In the genomic region with DNA sequence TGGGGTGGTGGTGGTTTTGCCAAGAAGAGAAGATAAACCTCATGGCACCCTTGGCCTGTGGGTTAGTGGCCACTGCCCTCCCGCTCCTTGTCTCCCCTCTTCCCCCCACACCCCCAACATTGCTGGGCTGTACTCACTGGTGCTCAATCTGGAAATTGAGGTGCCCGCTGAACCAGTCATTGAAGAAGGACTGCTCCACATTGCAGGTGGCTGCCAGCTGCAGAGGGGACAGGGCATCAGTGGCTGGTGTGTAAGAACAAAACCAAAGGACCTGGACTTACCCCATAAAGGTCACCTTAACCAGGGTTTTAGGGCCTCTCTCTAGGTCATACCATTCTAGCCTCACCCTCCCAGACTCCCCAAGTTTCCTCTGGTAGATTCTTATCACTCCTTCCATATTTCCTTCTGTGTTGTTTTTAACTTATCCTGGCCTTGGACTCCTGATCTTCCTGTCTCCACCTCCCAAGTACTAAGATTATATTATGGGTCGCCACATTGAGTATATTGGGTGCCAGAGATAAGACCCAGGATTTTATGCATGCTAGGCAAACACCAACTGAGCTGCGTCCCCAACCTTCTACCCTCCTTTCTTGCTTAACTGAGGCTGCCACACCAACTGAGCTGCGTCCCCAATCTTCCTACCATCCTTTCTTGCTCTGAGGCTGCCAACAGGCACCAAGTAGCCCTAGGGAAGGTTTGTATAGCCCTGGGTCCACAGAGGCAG, we compare ENCODE assay signal across 25 mouse cellular contexts. TPM values are rescaled to one million over a fixed set of nuclear protein-coding genes. Genes with fewer than 3 reads are reported as not detected.
DNase-seq lines count a peak whose midpoint lies in the region; ATAC-seq lines count a peak whose summit lies in the region.
"Had no signal": no experiment of that assay in that cellular context is flagged by ENCODE, and none has a peak within 500 bp of the region (broad histone marks: within the 10 kb centered on the region; RNA-seq: fewer than 3 reads in every experiment).

No protein-coding gene starts in this region.

- H3K9ac ChIP-seq in heart, embryonic 16.5 days (ENCODE audit: low read length): no peak overlapping the region
- 0 out of 2 replicates have a peak overlapping the region, but pooled peaks have one; percentile 13 for H3K9ac ChIP-seq in intestine, embryonic 16.5 days (ENCODE audit: low read depth, low read length)
- no peak overlapping the region for H3K9ac ChIP-seq in liver, embryonic 16.5 days (ENCODE audit: low read depth, low read length)
- H3K9ac ChIP-seq in kidney, embryonic 14.5 days (ENCODE audit: low read depth, low read length): no peak overlapping the region
- H3K9ac ChIP-seq: forebrain, embryonic 13.5 days; midbrain, embryonic 13.5 days; neural tube, embryonic 15.5 days had no signal

- H3K4me1 ChIP-seq in heart, embryonic 16.5 days (ENCODE audit: control insufficient read depth, insufficient read depth, low read length): peaks cover 2% of the 10 kb centered on the region; the same call in 1 of the 2 replicates
- H3K4me1 ChIP-seq in intestine, embryonic 16.5 days (ENCODE audit: control insufficient read depth, insufficient read depth, low read length): peaks cover 17% of the 10 kb centered on the region
- peaks cover 20% of the 10 kb centered on the region for H3K4me1 ChIP-seq in liver, embryonic 16.5 days (ENCODE audit: control insufficient read depth, low read depth, low read length)
- H3K4me1 ChIP-seq in kidney, embryonic 14.5 days (ENCODE audit: control insufficient read depth, insufficient read depth, low read length): no peaks in the 10 kb centered on the region

- H3K36me3 ChIP-seq in heart, embryonic 16.5 days (ENCODE audit: control insufficient read depth, insufficient read depth): peaks cover 16% of the 10 kb centered on the region
- peaks cover 30% of the 10 kb centered on the region for H3K36me3 ChIP-seq in intestine, embryonic 16.5 days (ENCODE audit: control insufficient read depth, insufficient read depth, low read length)
- H3K36me3 ChIP-seq in liver, embryonic 16.5 days (ENCODE audit: control insufficient read depth, insufficient read depth): peaks cover 11% of the 10 kb centered on the region
- H3K36me3 ChIP-seq in kidney, embryonic 14.5 days (ENCODE audit: control insufficient read depth, insufficient read depth, low read length): peaks cover 87% of the 10 kb centered on the region

- no peaks in the 10 kb centered on the region for H3K9me3 ChIP-seq in heart, embryonic 16.5 days (replicated peaks; ENCODE audit: control insufficient read depth, low read length)
- H3K9me3 ChIP-seq in intestine, embryonic 16.5 days (ENCODE audit: control insufficient read depth, low read length): no peaks in the 10 kb centered on the region
- no peaks in the 10 kb centered on the region for H3K9me3 ChIP-seq in liver, embryonic 16.5 days (replicated peaks; ENCODE audit: control insufficient read depth, low read length)
- no peaks in the 10 kb centered on the region for H3K9me3 ChIP-seq in kidney, embryonic 14.5 days (ENCODE audit: control insufficient read depth, low read length)
- H3K9me3 ChIP-seq: forebrain, embryonic 13.5 days; hindbrain, embryonic 10.5 days; midbrain, embryonic 13.5 days; neural tube, embryonic 15.5 days had no signal

- H3K27me3 ChIP-seq in heart, embryonic 16.5 days (ENCODE audit: control insufficient read depth, insufficient read depth, low read length): no peaks in the 10 kb centered on the region
- H3K27me3 ChIP-seq in intestine, embryonic 16.5 days (replicated peaks; ENCODE audit: control insufficient read depth, insufficient read depth, low read length): no peaks in the 10 kb centered on the region
- H3K27me3 ChIP-seq in liver, embryonic 16.5 days (ENCODE audit: control insufficient read depth, insufficient read depth, low read depth, low read length): no peaks in the 10 kb centered on the region
- no peaks in the 10 kb centered on the region for H3K27me3 ChIP-seq in kidney, embryonic 14.5 days (ENCODE audit: control insufficient read depth, insufficient read depth, low read length)
- H3K27me3 ChIP-seq: CH12.LX; forebrain, embryonic 13.5 days; midbrain, embryonic 13.5 days; neural tube, embryonic 15.5 days had no signal

- no peak for DNase-seq in heart, postnatal 10 days
- peak; percentile 95 for DNase-seq in 416B (ENCODE audit: low read depth)
- DNase-seq in lung, postnatal 25 days (ENCODE audit: low spot score): no peak
- DNase-seq in right cerebral cortex, postnatal 4 days: no peak
- DNase-seq: cerebellum, adult 2 months; gastrocnemius, postnatal 14 days; heart, adult 2 months; kidney, adult 2 months; kidney, postnatal 25 days; left cerebral cortex, postnatal 4 days; lung, adult 18-20 months; lung, postnatal 14 days; retina, postnatal 1 day had no signal

- no peak for ATAC-seq in heart, embryonic 16.5 days (replicated peaks; ENCODE audit: extremely low read depth, insufficient read depth, low FRiP score)
- ATAC-seq in intestine, embryonic 16.5 days: peak; percentile 55
- peak; percentile 14; the same call in 1 of the 2 replicates for ATAC-seq in liver, embryonic 16.5 days (ENCODE audit: low read depth)
- ATAC-seq in kidney, embryonic 14.5 days (ENCODE audit: low FRiP score, low TSS enrichment): no peak
- ATAC-seq: forebrain, embryonic 13.5 days; hindbrain, postnatal 0 days; midbrain, embryonic 13.5 days had no signal

- H3K4me3 ChIP-seq in heart, embryonic 16.5 days (ENCODE audit: low read length): no peak overlapping the region
- H3K4me3 ChIP-seq in intestine, embryonic 16.5 days (ENCODE audit: low read length): no peak overlapping the region
- H3K4me3 ChIP-seq in liver, embryonic 16.5 days (ENCODE audit: low read depth, low read length): no peak overlapping the region
- H3K4me3 ChIP-seq in kidney, embryonic 14.5 days (ENCODE audit: low read length): no peak overlapping the region
- H3K4me3 ChIP-seq: forebrain, embryonic 13.5 days; heart, adult 2 months; hindbrain, embryonic 10.5 days; left cerebral cortex, adult 2 months; midbrain, embryonic 13.5 days; neural tube, embryonic 15.5 days had no signal

- intact Hi-C loops in heart, postnatal 10 days (cut with DNase I): no loop called here

- peak overlapping the region; percentile 29; the same call in 1 of the 2 replicates for H3K27ac ChIP-seq in heart, embryonic 16.5 days (ENCODE audit: low read length)
- H3K27ac ChIP-seq in intestine, embryonic 16.5 days (ENCODE audit: low read length): peak overlapping the region; percentile 64; the same call in 1 of the 2 replicates
- H3K27ac ChIP-seq in liver, embryonic 16.5 days (ENCODE audit: low read length): no peak overlapping the region
- no peak overlapping the region for H3K27ac ChIP-seq in kidney, embryonic 14.5 days (ENCODE audit: low read depth, low read length)
- H3K27ac ChIP-seq: heart, adult 2 months; hindbrain, embryonic 10.5 days; hindbrain, postnatal 0 days; left cerebral cortex, adult 2 months; midbrain, embryonic 13.5 days; neural tube, embryonic 15.5 days; stomach, postnatal 0 days had no signal

- WGBS in heart, embryonic 16.5 days: 82% methylated on average over 5 of the region's 5 CpGs
- 76% methylated on average over 5 of the region's 5 CpGs for WGBS in intestine, embryonic 16.5 days
- WGBS in liver, embryonic 16.5 days (ENCODE audit: insufficient replicate concordance): 37% methylated on average over 5 of the region's 5 CpGs
- 93% methylated on average over 5 of the region's 5 CpGs for WGBS in kidney, embryonic 14.5 days

- H3K4me2 ChIP-seq in heart, embryonic 16.5 days (ENCODE audit: low read depth, low read length): no peak overlapping the region
- no peak overlapping the region for H3K4me2 ChIP-seq in intestine, embryonic 16.5 days (ENCODE audit: low read depth, low read length)
- no peak overlapping the region for H3K4me2 ChIP-seq in liver, embryonic 16.5 days (ENCODE audit: low read depth, low read length)
- no peak overlapping the region for H3K4me2 ChIP-seq in kidney, embryonic 14.5 days (replicated peaks; ENCODE audit: low read depth, low read length)
- H3K4me2 ChIP-seq: forebrain, embryonic 13.5 days; midbrain, embryonic 13.5 days; neural tube, embryonic 15.5 days had no signal

RNA-seq across cellular contexts. Expression of gene Fads3, which starts 24.3 kb away (rescaled TPM):
- polyA plus RNA-seq in heart, embryonic 16.5 days (2015; fragmentation: Nextera tagmentation; extraction: Ambion mirVana): 31.5 and 46.1 TPM in 2 replicates
- 10 to 100 TPM; 39.7 to 45.5 TPM for total RNA-seq in heart, postnatal 10 days (2021)
- polyA plus RNA-seq in intestine, embryonic 16.5 days (2015; fragmentation: Nextera tagmentation; extraction: Ambion mirVana): 12.4 and 13.0 TPM in 2 replicates
- polyA plus RNA-seq in liver, embryonic 16.5 days (2015; fragmentation: Nextera tagmentation; extraction: Ambion mirVana): 7.3 and 8.6 TPM in 2 replicates
- polyA plus RNA-seq in kidney, embryonic 14.5 days (2014; fragmentation: Nextera tagmentation; extraction: Ambion mirVana): 8.3 and 10.4 TPM in 2 replicates

RNA-seq across cellular contexts. Expression of gene Fads2, which starts 35.9 kb away (rescaled TPM):
- 31.5 and 31.7 TPM in 2 replicates for polyA plus RNA-seq in heart, embryonic 16.5 days (2015; fragmentation: Nextera tagmentation; extraction: Ambion mirVana)
- total RNA-seq in heart, postnatal 10 days (2021): 10 to 100 TPM; 11.3 to 14.4 TPM
- 206 and 216 TPM in 2 replicates for polyA plus RNA-seq in intestine, embryonic 16.5 days (2015; fragmentation: Nextera tagmentation; extraction: Ambion mirVana)
- 87.2 and 102 TPM in 2 replicates for polyA plus RNA-seq in liver, embryonic 16.5 days (2015; fragmentation: Nextera tagmentation; extraction: Ambion mirVana)
- 28.3 and 42.4 TPM in 2 replicates for polyA plus RNA-seq in kidney, embryonic 14.5 days (2014; fragmentation: Nextera tagmentation; extraction: Ambion mirVana)

Comparison
In these comparisons a context has a peak if more than half of its experiments do, and no peak if none do; other contexts are left out.
1. ATAC-seq: peak in intestine, embryonic 16.5 days (single experiment) and liver, embryonic 16.5 days (single experiment); none in heart, embryonic 16.5 days (single experiment) and kidney, embryonic 14.5 days (single experiment).
2. H3K27ac ChIP-seq: peak in heart, embryonic 16.5 days (single experiment) and intestine, embryonic 16.5 days (single experiment); none in liver, embryonic 16.5 days (single experiment) and kidney, embryonic 14.5 days (single experiment).